Mouse (Mus musculus) limb, embryonic 15.5 days (tissue): ENCODE data around the gene Ndufs6. TPM values are rescaled to one million over a fixed set of nuclear protein-coding genes. Genes with fewer than 3 reads are reported as not detected.

Source experiments
- ATAC-seq: fragments of 200-750 bp; cut with Nextera tagmentation; 2 replicates; pipeline ENCODE4 v1.8.0; 2017; ENCODE audit warnings: low read depth, moderate TSS enrichment; ENCODE audit not compliant: insufficient number of reproducible peaks, low FRiP score, low TSS enrichment
- H3K27ac ChIP-seq: fragments of 300-500 bp; sonication (generic); 2 replicates; pipeline ENCODE4 v1.5.1; 2015; ENCODE audit warnings: moderate library complexity, mild to moderate bottlenecking, inconsistent platforms
- H3K27me3 ChIP-seq: fragments of 300-500 bp; sonication (generic); 2 replicates; pipeline ENCODE4 v1.6.1; 2015; ENCODE audit warnings: inconsistent platforms
- H3K36me3 ChIP-seq: fragments of 300-500 bp; sonication (generic); 2 replicates; pipeline ENCODE4 v1.6.1; 2015; ENCODE audit warnings: inconsistent platforms
- H3K4me1 ChIP-seq: fragments of 300-500 bp; sonication (generic); 2 replicates; pipeline ENCODE4 v1.6.1; 2015; ENCODE audit warnings: inconsistent platforms
- H3K4me2 ChIP-seq: fragments of 300-500 bp; sonication (generic); 2 replicates; pipeline ENCODE4 v1.6.1; 2015; ENCODE audit warnings: mild to moderate bottlenecking, inconsistent platforms
- H3K4me3 ChIP-seq: fragments of 300-500 bp; sonication (generic); 2 replicates; pipeline ENCODE4 v1.5.1; 2015; ENCODE audit warnings: mild to moderate bottlenecking, inconsistent platforms
- H3K9ac ChIP-seq: fragments of 300-500 bp; sonication (generic); 2 replicates; pipeline ENCODE4 v1.6.1; 2015; ENCODE audit warnings: inconsistent platforms
- H3K9me3 ChIP-seq: fragments of 300-500 bp; sonication (generic); 2 replicates; pipeline ENCODE4 v1.6.1; 2016; ENCODE audit warnings: inconsistent platforms
- WGBS: fragments of 180-500 bp; shearing (Covaris S2); methylation state at CpG from one replicate; pipeline ENCODE4 v1.1.7; 2015; 5-methylcytosine and 5-hydroxymethylcytosine counted together
- polyA plus RNA-seq: library from polyadenylated mRNA; unstranded; fragments of >200 nt; fragmentation: Nextera tagmentation; extraction: Ambion mirVana; gene quantifications from 2 replicates; pipeline ENCODE4 v1.2.1, GENCODE M21; 2015

The Ndufs6 gene
- 333 and 358 TPM in 2 replicates for polyA plus RNA-seq

GRCm38 (mm10) chr13:73327827-73328698 lies at the start of gene Ndufs6, which contains the start of gene Mrpl36:
Ndufs6 (minus strand) TSS chr13:73328542.
Mrpl36 (plus strand) TSS chr13:73328513.
- Histone ChIP-seq H3K4me3 (peak within 1 kb of the TSS; percentile 75), H3K36me3 (peaks cover 31% of the 10 kb centered on the region), H3K27ac (peak within 1 kb of the TSS; percentile 75), H3K9ac (peak within 1 kb of the TSS; percentile 74), H3K27me3 (no peaks in the 10 kb centered on the region), H3K4me2 (peak within 1 kb of the TSS; percentile 66), H3K4me1 (peaks cover 30% of the 10 kb centered on the region), H3K9me3 (no peaks in the 10 kb centered on the region)
- peak; percentile 88 for ATAC-seq
- WGBS: 2% methylated on average over 45 of the region's 45 CpGs

GRCm38 (mm10) chr13:73377637-73378036 lies 49.3 kb upstream of the Ndufs6 start:
- Histone ChIP-seq H3K4me2 (no peak overlapping the region), H3K27me3 (no peaks in the 10 kb centered on the region), H3K27ac (no peak overlapping the region), H3K9ac (no peak overlapping the region), H3K36me3 (no peaks in the 10 kb centered on the region), H3K4me1 (no peaks in the 10 kb centered on the region), H3K4me3 (no peak overlapping the region), H3K9me3 (no peaks in the 10 kb centered on the region)
- WGBS: 85% methylated on average over 9 of the region's 9 CpGs
- ATAC-seq: no peak

GRCm38 (mm10) chr13:73374612-73375011 lies 46.3 kb upstream of the Ndufs6 start:
- H3K9me3 ChIP-seq: no peaks in the 10 kb centered on the region

DNA sequence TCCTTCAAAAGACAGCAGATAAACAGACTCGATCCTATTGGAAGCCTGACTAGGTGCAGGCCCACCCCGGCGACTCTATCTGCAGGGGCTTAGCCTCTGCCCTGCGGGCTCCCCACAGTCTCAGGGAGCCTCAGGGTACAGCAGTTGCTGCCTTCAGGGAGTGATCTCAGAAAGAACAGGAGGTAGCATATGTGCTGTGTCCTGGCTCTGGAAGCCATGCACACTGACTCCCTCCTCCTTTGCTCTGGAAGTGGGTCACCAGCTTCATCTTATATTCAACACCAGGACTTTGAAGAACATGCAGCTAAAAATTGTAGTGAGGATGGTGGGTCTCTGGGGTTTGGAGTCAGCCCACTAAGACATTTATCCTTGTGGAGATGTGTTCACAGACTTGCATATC lies 45.0 kb upstream of the Ndufs6 start:
- no peaks in the 10 kb centered on the region for H3K27me3 ChIP-seq
- 72% methylated on average over 4 of the region's 4 CpGs for WGBS
- H3K4me3 ChIP-seq: no peak overlapping the region
- H3K9ac ChIP-seq: no peak overlapping the region
- H3K36me3 ChIP-seq: no peaks in the 10 kb centered on the region
- no peak overlapping the region for H3K27ac ChIP-seq
- no peaks in the 10 kb centered on the region for H3K9me3 ChIP-seq
- no peak for ATAC-seq
- H3K4me2 ChIP-seq: no peak overlapping the region
- no peaks in the 10 kb centered on the region for H3K4me1 ChIP-seq

More at GRCm38 (mm10) chr13:73374612-73375011, 46.3 kb upstream of the Ndufs6 start:
- 73% methylated on average over 2 of the region's 2 CpGs for WGBS
- H3K4me3 ChIP-seq: no peak overlapping the region
- no peak for ATAC-seq
- no peak overlapping the region for H3K4me2 ChIP-seq
- no peak overlapping the region for H3K9ac ChIP-seq
- no peaks in the 10 kb centered on the region for H3K27me3 ChIP-seq
- no peaks in the 10 kb centered on the region for H3K36me3 ChIP-seq
- H3K4me1 ChIP-seq: no peaks in the 10 kb centered on the region
- no peak overlapping the region for H3K27ac ChIP-seq

- no peaks in the 10 kb centered on the region for H3K4me1 ChIP-seq
- H3K4me2 ChIP-seq: no peak overlapping the region
- ATAC-seq: no peak
- no peaks in the 10 kb centered on the region for H3K27me3 ChIP-seq
- no peak overlapping the region for H3K27ac ChIP-seq
- H3K9me3 ChIP-seq: no peaks in the 10 kb centered on the region
- no peaks in the 10 kb centered on the region for H3K36me3 ChIP-seq
- H3K4me3 ChIP-seq: no peak overlapping the region
- WGBS: 79% methylated on average over 3 of the region's 3 CpGs
- H3K9ac ChIP-seq: no peak overlapping the region
Measured at GRCm38 (mm10) chr13:73357106-73357505, 28.8 kb upstream of the Ndufs6 start.

- Histone ChIP-seq H3K9ac (no peak overlapping the region), H3K4me2 (no peak overlapping the region), H3K4me1 (no peaks in the 10 kb centered on the region), H3K36me3 (no peaks in the 10 kb centered on the region), H3K27me3 (no peaks in the 10 kb centered on the region), H3K27ac (no peak overlapping the region), H3K9me3 (no peaks in the 10 kb centered on the region), H3K4me3 (no peak overlapping the region)
- no peak for ATAC-seq
Measured at GRCm38 (mm10) chr13:73352491-73352890, 24.1 kb upstream of the Ndufs6 start.

DNA sequence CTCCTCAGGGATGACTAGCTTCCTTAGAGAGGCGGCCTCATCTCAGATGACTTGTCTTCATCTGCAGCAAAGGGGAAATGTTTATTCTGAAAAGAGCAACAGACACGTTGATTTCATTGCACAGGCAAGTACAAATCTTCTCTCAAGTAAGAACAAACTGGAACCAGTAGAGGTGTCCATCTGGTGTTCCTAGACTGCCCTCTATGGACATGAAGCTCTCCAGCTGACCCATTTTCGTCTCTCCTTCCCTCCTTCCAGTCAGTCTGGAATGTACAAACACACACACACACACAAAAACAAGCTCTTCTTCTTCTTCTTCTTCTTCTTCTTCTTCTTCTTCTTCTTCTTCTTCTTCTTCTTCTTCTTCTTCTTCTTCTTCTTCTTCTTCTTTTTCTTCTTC lies 23.6 kb upstream of the Ndufs6 start:
- H3K4me3 ChIP-seq: no peak overlapping the region
- H3K9ac ChIP-seq: no peak overlapping the region
- H3K36me3 ChIP-seq: no peaks in the 10 kb centered on the region
- no peak overlapping the region for H3K27ac ChIP-seq
- no peak overlapping the region for H3K4me2 ChIP-seq
- no peaks in the 10 kb centered on the region for H3K9me3 ChIP-seq
- 59% methylated on average over 3 of the region's 3 CpGs for WGBS
- H3K4me1 ChIP-seq: no peaks in the 10 kb centered on the region
- no peak for ATAC-seq
- H3K27me3 ChIP-seq: no peaks in the 10 kb centered on the region

DNA sequence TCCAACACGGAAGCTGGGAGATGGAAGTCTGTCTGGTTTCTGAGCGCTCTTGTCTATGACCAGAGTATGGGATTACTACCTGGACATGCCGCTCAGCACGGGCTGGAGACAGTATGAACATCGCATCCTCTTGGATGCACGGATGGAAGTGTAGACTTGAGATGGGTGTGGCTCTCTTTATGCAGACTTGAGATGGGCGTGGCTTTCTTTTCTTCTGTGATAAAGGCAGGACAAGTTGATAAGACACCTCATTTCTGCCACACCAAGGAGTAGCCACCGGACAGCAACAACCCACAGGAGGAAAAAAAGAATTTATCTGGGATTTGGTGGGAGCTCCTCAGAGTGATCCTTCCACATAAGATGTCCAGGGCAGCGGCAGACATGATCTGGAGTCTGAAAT lies 22.4 kb upstream of the Ndufs6 start:
- Histone ChIP-seq H3K9ac (no peak overlapping the region), H3K9me3 (no peaks in the 10 kb centered on the region), H3K4me3 (no peak overlapping the region), H3K4me1 (no peaks in the 10 kb centered on the region), H3K27me3 (no peaks in the 10 kb centered on the region), H3K4me2 (no peak overlapping the region), H3K36me3 (no peaks in the 10 kb centered on the region), H3K27ac (no peak overlapping the region)
- ATAC-seq: no peak
- WGBS: 85% methylated on average over 9 of the region's 9 CpGs

DNA sequence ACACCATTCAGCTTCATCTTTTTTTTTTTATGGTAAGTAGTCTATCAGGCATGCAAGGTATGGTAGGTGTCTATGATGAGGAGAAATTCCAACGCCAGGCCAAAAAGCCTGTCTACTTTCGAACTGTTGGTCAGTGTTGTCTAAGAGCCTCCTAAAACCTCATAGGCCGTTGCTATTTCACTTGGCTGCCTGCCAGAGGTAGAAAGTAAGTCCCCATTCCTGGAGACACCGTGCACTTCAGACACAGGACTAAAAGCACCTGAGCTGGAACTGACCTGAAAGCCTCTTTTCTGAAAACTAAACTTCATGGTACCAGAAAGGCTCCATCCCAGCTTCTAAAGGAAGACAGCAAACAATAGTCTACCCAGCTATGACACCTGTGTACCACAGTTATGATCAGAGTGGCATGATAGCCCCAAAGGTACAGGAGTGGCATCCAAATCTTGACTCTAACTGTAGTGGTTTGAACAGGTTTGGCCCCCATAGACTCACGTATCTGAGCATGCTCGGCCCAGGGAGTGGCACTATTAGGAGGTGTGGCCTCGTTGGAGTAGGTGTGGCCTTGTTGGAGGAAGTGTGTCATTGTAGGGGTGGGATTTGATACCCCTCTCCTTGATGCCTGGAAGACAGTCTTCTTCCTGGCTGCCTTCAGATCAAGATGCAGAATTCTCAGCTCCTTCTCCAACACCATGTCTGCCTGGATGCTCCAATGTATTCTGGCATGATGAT lies 19.7 kb upstream of the Ndufs6 start:
- Histone ChIP-seq H3K27me3 (no peaks in the 10 kb centered on the region), H3K27ac (no peak overlapping the region), H3K36me3 (no peaks in the 10 kb centered on the region), H3K9me3 (no peaks in the 10 kb centered on the region), H3K9ac (no peak overlapping the region), H3K4me3 (no peak overlapping the region), H3K4me1 (no peaks in the 10 kb centered on the region), H3K4me2 (no peak overlapping the region)
- no peak for ATAC-seq
- WGBS: 78% methylated on average over 7 of the region's 7 CpGs

- Histone ChIP-seq H3K27ac (no peak overlapping the region), H3K27me3 (no peaks in the 10 kb centered on the region), H3K9me3 (no peaks in the 10 kb centered on the region), H3K36me3 (no peaks in the 10 kb centered on the region), H3K4me2 (no peak overlapping the region), H3K4me1 (no peaks in the 10 kb centered on the region), H3K4me3 (no peak overlapping the region), H3K9ac (no peak overlapping the region)
- no peak for ATAC-seq
- 63% methylated on average over 3 of the region's 3 CpGs for WGBS
Measured at GRCm38 (mm10) chr13:73347171-73347570, 18.8 kb upstream of the Ndufs6 start.

DNA sequence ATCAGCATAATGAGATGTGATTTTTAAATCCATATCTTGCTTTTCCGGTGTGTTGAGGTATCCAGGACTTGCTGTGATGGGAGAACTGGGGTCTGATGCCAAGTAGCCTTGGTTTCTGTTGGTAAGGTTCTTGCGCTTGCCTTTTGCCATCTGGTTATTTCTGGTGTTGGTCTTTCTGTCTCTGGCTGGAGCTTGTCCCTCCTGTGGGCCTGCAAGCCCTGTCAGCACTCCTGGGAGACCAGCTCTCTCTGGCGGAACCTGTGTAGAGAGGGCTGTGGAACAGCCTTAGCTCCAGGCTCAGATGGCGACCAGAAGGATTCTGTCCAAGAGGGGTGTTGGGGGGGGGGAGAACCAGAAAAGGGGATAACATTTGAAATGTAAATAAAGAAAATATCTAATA lies 18.4 kb upstream of the Ndufs6 start:
- Histone ChIP-seq H3K27ac (no peak overlapping the region), H3K4me1 (no peaks in the 10 kb centered on the region), H3K9ac (no peak overlapping the region), H3K27me3 (no peaks in the 10 kb centered on the region), H3K4me2 (no peak overlapping the region), H3K4me3 (no peak overlapping the region), H3K36me3 (no peaks in the 10 kb centered on the region), H3K9me3 (no peaks in the 10 kb centered on the region)
- 66% methylated on average over 4 of the region's 4 CpGs for WGBS
- no peak for ATAC-seq

- no peak for ATAC-seq
- no peak overlapping the region for H3K9ac ChIP-seq
- no peaks in the 10 kb centered on the region for H3K36me3 ChIP-seq
- WGBS: 40% methylated on average over 2 of the region's 2 CpGs
- no peaks in the 10 kb centered on the region for H3K27me3 ChIP-seq
- H3K4me2 ChIP-seq: no peak overlapping the region
- H3K27ac ChIP-seq: no peak overlapping the region
- no peaks in the 10 kb centered on the region for H3K4me1 ChIP-seq
- H3K9me3 ChIP-seq: no peaks in the 10 kb centered on the region
- H3K4me3 ChIP-seq: no peak overlapping the region
Measured at GRCm38 (mm10) chr13:73346131-73346530, 17.8 kb upstream of the Ndufs6 start.
